Mouse (Mus musculus) ZHBTc4 (cell line): ENCODE data around the gene 9430038I01Rik.

ENCODE experiments used
- DNase-seq: peaks from one replicate; pipeline ENCODE4 v3.0.0-alpha.2; 2011; ENCODE audit warnings: low read depth, low spot score

9430038I01Rik gene

DNA sequence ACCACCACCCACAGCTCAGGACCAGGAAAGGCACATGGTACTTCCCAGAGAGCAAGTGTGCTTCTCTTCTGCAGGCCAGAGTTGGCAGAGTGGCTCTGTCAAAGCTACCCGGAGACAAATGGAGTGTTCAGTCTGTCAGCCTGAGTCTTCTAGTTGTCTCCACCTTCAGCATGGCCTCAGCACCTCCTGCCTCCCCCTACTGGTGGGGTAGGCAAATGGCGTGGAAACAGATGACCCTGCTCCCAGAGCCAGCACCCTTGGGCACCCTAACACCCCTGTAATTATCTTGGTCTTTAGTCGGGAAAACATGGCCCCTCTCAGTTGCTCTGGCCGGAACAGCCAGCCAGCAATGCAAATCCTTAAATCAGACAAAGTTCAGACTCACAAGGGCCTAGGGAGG lies 43.8 kb downstream of the 9430038I01Rik start:
- no peak for DNase-seq

DNA sequence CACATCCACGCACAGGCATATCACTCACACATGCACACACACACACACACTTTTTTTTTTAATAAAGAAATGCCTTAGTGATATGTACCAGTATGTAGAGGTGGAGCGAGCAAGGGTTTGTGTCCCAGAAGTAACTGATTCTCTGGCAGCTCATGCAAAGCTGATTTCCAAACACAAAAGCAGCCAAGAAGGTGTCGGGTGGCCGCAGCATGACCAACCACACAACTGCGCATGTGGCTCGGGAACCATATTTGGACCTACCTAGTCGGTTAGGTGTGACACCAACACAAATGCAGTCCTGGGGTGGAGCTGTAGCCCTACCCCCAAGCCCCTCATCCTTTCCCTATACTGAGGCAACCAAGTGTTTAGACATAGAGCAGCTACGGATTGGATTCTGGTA lies 45.5 kb downstream of the 9430038I01Rik start:
- DNase-seq: no peak

DNA sequence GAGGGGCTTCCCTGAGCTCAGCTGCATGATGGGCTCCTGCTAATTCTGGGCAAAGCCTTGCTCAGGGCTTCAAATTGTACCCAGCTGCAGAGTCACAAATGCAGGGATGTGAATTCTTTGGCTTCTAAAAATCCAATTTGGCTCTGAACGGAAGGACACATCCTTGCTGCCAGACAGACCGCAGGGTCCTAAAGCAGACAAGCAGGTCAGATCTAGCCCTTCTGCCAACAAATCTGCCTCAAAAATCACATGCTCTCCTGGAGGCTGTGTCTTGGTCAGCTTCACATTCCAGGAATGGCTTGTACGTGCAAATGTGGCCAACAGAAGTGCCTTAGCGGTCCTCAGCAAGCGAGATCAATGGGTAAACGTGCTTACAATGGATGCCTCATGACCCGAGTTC lies 46.0 kb downstream of the 9430038I01Rik start:
- no peak for DNase-seq

DNA sequence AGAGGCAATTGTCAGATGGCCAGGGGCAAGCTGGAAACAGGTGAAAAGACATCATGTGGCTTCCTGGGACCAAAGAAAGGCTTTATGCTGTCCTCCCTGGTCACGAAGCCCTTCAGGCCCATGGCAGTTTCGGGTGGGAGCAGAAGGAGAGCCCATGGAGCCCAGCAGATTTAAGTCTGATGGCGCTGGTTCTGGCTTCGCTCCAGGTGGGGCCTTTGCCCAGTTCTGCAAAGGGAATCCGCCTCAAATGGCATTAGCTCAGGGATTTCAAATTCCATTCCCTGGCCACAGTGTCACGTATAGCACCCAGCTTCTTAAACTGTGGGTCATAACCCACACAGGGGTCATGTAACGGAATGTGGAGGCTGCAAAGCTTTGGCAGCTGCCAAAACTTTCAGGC lies 63.7 kb downstream of the 9430038I01Rik start:
- DNase-seq: no peak

DNA sequence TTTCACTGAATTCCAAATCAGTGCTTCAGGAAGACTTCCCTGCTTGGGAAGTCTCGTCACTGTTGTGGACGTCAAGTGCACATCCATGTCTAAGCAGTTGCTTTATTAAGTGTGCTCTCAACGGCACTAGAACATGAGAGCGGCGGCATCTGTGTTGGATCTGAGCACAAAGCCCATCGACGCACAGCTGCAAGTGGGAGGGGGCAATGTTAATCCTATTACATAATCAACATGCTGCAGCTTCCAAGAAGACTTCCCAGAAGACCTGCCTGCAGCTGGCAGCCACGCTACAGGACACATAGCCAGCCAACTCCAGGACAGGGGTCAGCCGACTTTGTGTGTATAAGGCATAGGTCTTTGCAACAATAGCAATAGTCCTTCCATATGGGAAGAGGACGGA lies 64.5 kb downstream of the 9430038I01Rik start:
- no peak for DNase-seq

DNA sequence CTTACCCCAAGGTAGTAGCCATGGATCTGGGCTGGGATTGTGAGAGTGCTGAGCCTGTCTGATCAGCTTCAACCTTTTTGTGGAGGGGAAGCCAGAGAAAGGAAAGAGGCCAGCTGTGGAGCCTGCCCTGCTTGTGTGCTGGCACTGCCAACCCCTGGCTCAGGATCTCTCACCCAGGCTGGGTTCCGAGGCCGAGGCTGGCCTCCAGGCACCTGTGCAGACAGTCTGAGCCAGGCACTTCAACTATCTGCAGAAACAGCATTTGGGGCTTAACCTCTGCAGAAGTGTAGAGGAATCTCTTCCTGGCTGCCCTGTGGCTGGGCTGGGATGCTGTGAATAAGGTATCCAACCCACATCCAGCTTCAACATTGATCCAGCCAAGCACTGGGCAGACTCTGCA lies 76.6 kb downstream of the 9430038I01Rik start:
- DNase-seq: no peak
